Mouse (Mus musculus): ENCODE results near the gene Ssh1. TPM values are rescaled to one million over a fixed set of nuclear protein-coding genes. Genes with fewer than 3 reads are reported as not detected.

Gene Ssh1
- total and polyA plus RNA-seq, 2 experiments from 2014 or later, result 9.7 to 14.5 TPM

DNA sequence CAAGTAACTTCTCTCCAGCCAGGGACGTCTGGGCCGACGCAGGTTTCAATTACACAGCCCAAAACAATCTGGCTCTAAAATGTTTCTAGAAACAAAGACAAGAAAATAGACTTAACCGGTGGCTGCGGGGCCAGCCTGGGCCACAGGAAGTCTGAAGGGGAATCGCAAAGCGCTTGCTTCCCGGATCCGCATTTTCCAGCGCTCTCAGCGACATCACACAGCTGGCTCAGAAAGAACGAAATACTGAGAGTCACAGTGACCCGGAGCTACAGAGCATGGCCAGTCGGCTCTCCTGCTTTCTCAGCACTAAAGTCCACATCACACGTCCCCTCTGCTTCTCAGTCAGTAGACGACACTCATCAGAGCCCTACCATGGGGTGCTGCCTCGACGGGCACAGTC, 102.8 kb downstream of the Ssh1 start:
- DNase-seq (ENCODE audit: low spot score), result no peak
- WGBS, result 80% methylated on average over 18 of the region's 18 CpGs

GRCm38 (mm10) chr5:113889912-113890311, 103.8 kb downstream of the Ssh1 start:
- Histone ChIP-seq H3K27me3 (ENCODE audit: insufficient read depth, low read length) (no peaks in the 10 kb centered on the region), H3K4me2 (ENCODE audit: low read depth, low read length) (no peak overlapping the region), H3K4me3 (ENCODE audit: low read length) (no peak overlapping the region), H3K4me1 (ENCODE audit: insufficient read depth, low read length) (peaks cover 18% of the 10 kb centered on the region), H3K36me3 (ENCODE audit: insufficient read depth, low read length) (no peaks in the 10 kb centered on the region), H3K27ac (no peak overlapping the region), H3K9me3 (ENCODE audit: low read length) (no peaks in the 10 kb centered on the region), H3K9ac (replicated peaks; ENCODE audit: low read length) (no peak overlapping the region)
- no peak for DNase-seq (ENCODE audit: low spot score)
- TF ChIP-seq CTCF (IDR thresholded peaks at IDR 0.05; ENCODE audit: low read depth), result no peak
- no peak for ATAC-seq
- WGBS, result 30% methylated on average over 4 of the region's 4 CpGs

More for the DNA sequence above, 102.8 kb downstream of the Ssh1 start:
- H3K9me3 ChIP-seq (ENCODE audit: low read length), result no peaks in the 10 kb centered on the region
- no peak overlapping the region for H3K4me3 ChIP-seq (ENCODE audit: low read length)
- H3K9ac ChIP-seq (replicated peaks; ENCODE audit: low read length), result no peak overlapping the region
- no peak overlapping the region for H3K4me2 ChIP-seq (ENCODE audit: low read depth, low read length)
- no peak for ATAC-seq
- peaks cover 11% of the 10 kb centered on the region for H3K4me1 ChIP-seq (ENCODE audit: insufficient read depth, low read length)
- no peak for TF ChIP-seq CTCF (IDR thresholded peaks at IDR 0.05; ENCODE audit: low read depth)
- H3K36me3 ChIP-seq (ENCODE audit: insufficient read depth, low read length), result no peaks in the 10 kb centered on the region
- no peak overlapping the region for H3K27ac ChIP-seq
- no peaks in the 10 kb centered on the region for H3K27me3 ChIP-seq (ENCODE audit: insufficient read depth, low read length)

DNA sequence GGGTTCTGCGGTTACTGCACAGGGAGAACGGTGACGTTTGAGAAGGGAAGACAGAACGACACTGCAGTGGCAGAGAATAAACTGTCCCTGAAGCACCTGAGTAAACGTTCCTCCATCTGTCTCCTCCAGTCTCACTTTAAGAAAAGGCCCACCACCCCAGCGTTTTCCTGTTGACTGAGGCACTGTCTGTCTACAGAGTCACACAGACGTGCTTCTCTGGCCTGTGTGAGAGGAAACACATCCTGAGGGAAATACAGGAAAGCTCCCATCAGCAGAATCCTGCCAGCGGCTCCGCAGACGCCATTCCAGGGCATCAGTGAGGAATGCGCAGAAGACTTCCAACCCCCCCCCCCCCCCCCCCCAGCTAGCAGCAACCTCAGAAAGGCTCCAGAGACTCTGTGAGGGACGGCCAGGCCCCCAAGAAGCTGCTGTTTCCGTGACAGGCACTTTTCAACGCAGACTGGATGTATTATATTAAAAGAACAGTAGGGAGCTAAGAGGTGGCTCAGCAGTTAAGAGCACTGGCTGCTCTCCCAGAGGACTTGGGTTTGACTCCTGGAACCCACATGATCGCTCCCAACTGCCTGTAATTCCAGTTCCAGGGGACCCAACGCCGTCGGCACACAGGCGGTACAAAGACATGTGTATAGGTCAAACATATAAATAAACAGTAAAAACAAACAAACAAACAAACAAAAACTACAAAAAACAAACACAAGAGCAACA, 104.3 kb downstream of the Ssh1 start:
- no peaks in the 10 kb centered on the region for H3K36me3 ChIP-seq (ENCODE audit: insufficient read depth, low read length)
- no peaks in the 10 kb centered on the region for H3K9me3 ChIP-seq (ENCODE audit: low read length)
- 15% methylated on average over 19 of the region's 19 CpGs for WGBS
- DNase-seq (ENCODE audit: low spot score) (no peak), ATAC-seq (no peak)
- H3K27ac ChIP-seq, result peak overlapping the region; percentile 62
- no peak overlapping the region for H3K4me3 ChIP-seq (ENCODE audit: low read length)
- 0 out of 2 replicates have a peak overlapping the region, but pooled peaks have one; percentile 13 for H3K9ac ChIP-seq (replicated peaks; ENCODE audit: low read length)
- no peaks in the 10 kb centered on the region for H3K27me3 ChIP-seq (ENCODE audit: insufficient read depth, low read length)
- no peak for TF ChIP-seq CTCF (IDR thresholded peaks at IDR 0.05; ENCODE audit: low read depth)
- peak overlapping the region; percentile 16 for H3K4me2 ChIP-seq (ENCODE audit: low read depth, low read length)
- H3K4me1 ChIP-seq (ENCODE audit: insufficient read depth, low read length), result peaks cover 18% of the 10 kb centered on the region

DNA sequence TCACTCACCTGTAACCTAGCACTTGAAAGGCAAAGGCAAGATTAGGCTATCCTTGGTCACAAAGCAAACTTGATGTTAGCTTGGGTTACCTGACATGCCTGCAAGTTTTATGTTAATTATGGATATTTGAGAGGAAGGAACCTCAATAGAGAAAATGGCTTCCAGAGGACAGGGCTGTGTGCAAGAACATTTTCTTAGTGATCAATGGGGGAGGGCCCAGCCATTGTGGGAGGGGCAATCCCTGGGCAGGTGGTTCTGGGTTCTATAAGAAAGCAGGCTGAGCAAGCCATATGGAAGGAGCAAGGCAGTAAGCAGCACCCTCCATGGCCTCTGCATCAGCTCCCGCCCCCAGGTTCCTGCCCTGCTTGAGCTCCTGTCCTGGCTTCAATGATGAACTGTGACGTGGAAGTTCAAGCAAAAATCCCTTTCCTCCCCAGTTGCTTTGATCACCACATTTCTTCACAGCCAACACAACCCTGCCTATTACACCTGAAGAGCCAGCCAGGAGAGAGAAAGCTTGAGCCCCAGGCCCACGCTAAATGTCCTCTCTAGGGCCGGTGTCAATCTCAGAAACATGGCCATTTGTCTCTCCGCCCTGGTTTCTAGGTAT, 105.4 kb downstream of the Ssh1 start:
- ATAC-seq (no peak), DNase-seq (ENCODE audit: low spot score) (no peak)
- no peaks in the 10 kb centered on the region for H3K27me3 ChIP-seq (ENCODE audit: insufficient read depth, low read length)
- H3K36me3 ChIP-seq (ENCODE audit: insufficient read depth, low read length), result no peaks in the 10 kb centered on the region
- H3K27ac ChIP-seq, result peak overlapping the region; percentile 62; the same call in 1 of the 2 replicates
- H3K9me3 ChIP-seq (ENCODE audit: low read length), result no peaks in the 10 kb centered on the region
- WGBS, result 88% methylated on average over 5 of the region's 5 CpGs
- no peak for TF ChIP-seq CTCF (IDR thresholded peaks at IDR 0.05; ENCODE audit: low read depth)
- no peak overlapping the region for H3K4me3 ChIP-seq (ENCODE audit: low read length)
- H3K4me1 ChIP-seq (ENCODE audit: insufficient read depth, low read length), result peaks cover 21% of the 10 kb centered on the region
- H3K4me2 ChIP-seq (ENCODE audit: low read depth, low read length), result no peak overlapping the region
- H3K9ac ChIP-seq (replicated peaks; ENCODE audit: low read length), result no peak overlapping the region

DNA sequence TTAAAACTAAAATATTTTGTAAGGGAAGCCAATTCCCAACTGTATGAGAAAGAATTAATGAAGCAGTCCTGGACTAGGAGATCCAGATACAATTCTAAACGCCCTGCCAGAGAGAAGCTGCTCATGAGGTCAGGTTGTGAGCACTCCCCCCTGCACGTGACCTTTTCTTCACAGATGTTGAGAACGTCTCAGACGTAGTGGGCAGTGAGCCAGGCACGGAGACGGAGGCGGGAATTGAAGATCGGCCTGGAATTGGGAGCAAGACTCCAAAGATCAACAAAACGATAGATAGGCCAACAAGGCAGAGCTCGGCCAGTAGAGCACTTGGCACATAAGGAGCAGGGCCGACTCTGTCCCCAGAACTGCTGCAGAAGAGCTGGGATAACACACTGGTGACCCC, 106.6 kb downstream of the Ssh1 start:
- TF ChIP-seq CTCF (IDR thresholded peaks at IDR 0.05; ENCODE audit: low read depth), result no peak
- Histone ChIP-seq H3K36me3 (ENCODE audit: insufficient read depth, low read length) (no peaks in the 10 kb centered on the region), H3K4me2 (ENCODE audit: low read depth, low read length) (no peak overlapping the region), H3K9me3 (ENCODE audit: low read length) (no peaks in the 10 kb centered on the region), H3K9ac (replicated peaks; ENCODE audit: low read length) (no peak overlapping the region), H3K27ac (no peak overlapping the region), H3K4me1 (ENCODE audit: insufficient read depth, low read length) (peaks cover 33% of the 10 kb centered on the region), H3K27me3 (ENCODE audit: insufficient read depth, low read length) (no peaks in the 10 kb centered on the region), H3K4me3 (ENCODE audit: low read length) (no peak overlapping the region)
- no peak for ATAC-seq
- WGBS, result 42% methylated on average over 11 of the region's 11 CpGs
- DNase-seq (ENCODE audit: low spot score), result peak; percentile 22

Other genes starting within 250 kb of the Ssh1 start
- 34.7 and 45.6 TPM in 2 replicates for gene Sart3, start 221.4 kb downstream of the Ssh1 start, total RNA-seq (2014; rRNA removed)
- gene Sart3, start 221.4 kb downstream of the Ssh1 start, polyA plus RNA-seq (2015; fragmentation: Nextera tagmentation; extraction: Ambion mirVana), result 24.8 and 26.4 TPM in 2 replicates
- 53.5 and 77.9 TPM in 2 replicates for gene Iscu, start 221.1 kb downstream of the Ssh1 start, total RNA-seq (2014; rRNA removed)
- 111 and 122 TPM in 2 replicates for gene Iscu, start 221.1 kb downstream of the Ssh1 start, polyA plus RNA-seq (2015; fragmentation: Nextera tagmentation; extraction: Ambion mirVana)
- 5.2 and 9.2 TPM in 2 replicates for gene Tmem119, start 193.4 kb downstream of the Ssh1 start, total RNA-seq (2014; rRNA removed)
- gene Tmem119, start 193.4 kb downstream of the Ssh1 start, polyA plus RNA-seq (2015; fragmentation: Nextera tagmentation; extraction: Ambion mirVana), result 7.3 and 7.6 TPM in 2 replicates
- gene Selplg, start 161.2 kb downstream of the Ssh1 start, total RNA-seq (2014; rRNA removed), result 2.8 and 4.1 TPM in 2 replicates
- gene Selplg, start 161.2 kb downstream of the Ssh1 start, polyA plus RNA-seq (2015; fragmentation: Nextera tagmentation; extraction: Ambion mirVana), result 1.8 and 2.2 TPM in 2 replicates
- 151 and 159 TPM in 2 replicates for gene Coro1c, start 85.1 kb downstream of the Ssh1 start, total RNA-seq (2014; rRNA removed)
- gene Coro1c, start 85.1 kb downstream of the Ssh1 start, polyA plus RNA-seq (2015; fragmentation: Nextera tagmentation; extraction: Ambion mirVana), result 140 and 149 TPM in 2 replicates
- 0.84 TPM in 1 of 2 replicates, not detected in the other for gene Dao, start 9.8 kb upstream of the Ssh1 start, total RNA-seq (2014; rRNA removed)
- 0.14 TPM in 1 of 2 replicates, not detected in the other for gene Dao, start 9.8 kb upstream of the Ssh1 start, polyA plus RNA-seq (2015; fragmentation: Nextera tagmentation; extraction: Ambion mirVana)
- gene Usp30, start 71.6 kb upstream of the Ssh1 start, total RNA-seq (2014; rRNA removed), result 47.2 and 54.9 TPM in 2 replicates
- 17.6 and 18.0 TPM in 2 replicates for gene Usp30, start 71.6 kb upstream of the Ssh1 start, polyA plus RNA-seq (2015; fragmentation: Nextera tagmentation; extraction: Ambion mirVana)
- gene Svop, start 97.7 kb upstream of the Ssh1 start, total RNA-seq (2014; rRNA removed), result 159 and 173 TPM in 2 replicates
- gene Svop, start 97.7 kb upstream of the Ssh1 start, polyA plus RNA-seq (2015; fragmentation: Nextera tagmentation; extraction: Ambion mirVana), result 73.8 and 81.3 TPM in 2 replicates
- gene Alkbh2, start 134.3 kb upstream of the Ssh1 start, total RNA-seq (2014; rRNA removed), result 3.1 and 9.5 TPM in 2 replicates
- 7.6 and 8.0 TPM in 2 replicates for gene Alkbh2, start 134.3 kb upstream of the Ssh1 start, polyA plus RNA-seq (2015; fragmentation: Nextera tagmentation; extraction: Ambion mirVana)
- 13.8 and 15.5 TPM in 2 replicates for gene Ung, start 136.5 kb upstream of the Ssh1 start, total RNA-seq (2014; rRNA removed)
- 13.8 and 14.0 TPM in 2 replicates for gene Ung, start 136.5 kb upstream of the Ssh1 start, polyA plus RNA-seq (2015; fragmentation: Nextera tagmentation; extraction: Ambion mirVana)
- gene Acacb, start 152.6 kb upstream of the Ssh1 start, total RNA-seq (2014; rRNA removed), result 3.4 and 7.0 TPM in 2 replicates
- gene Acacb, start 152.6 kb upstream of the Ssh1 start, polyA plus RNA-seq (2015; fragmentation: Nextera tagmentation; extraction: Ambion mirVana), result 5.1 and 6.1 TPM in 2 replicates